Mouse (Mus musculus) MEL (cell line): ENCODE measurements around the gene Hist2h3c1. TPM values are rescaled to one million over a fixed set of nuclear protein-coding genes. Genes with fewer than 3 reads are reported as not detected.

Experiments used
- DNase-seq: peaks from one replicate; pipeline ENCODE4 v3.0.0; 2011; ENCODE audit warnings: low read depth, low spot score
- H3K27ac ChIP-seq: 2 replicates; pipeline ENCODE4 v1.5.1; 2012; ENCODE audit warnings: low read depth, mild to moderate bottlenecking, control low read depth, low read length, moderate library complexity; ENCODE audit not compliant: control insufficient read depth
- H3K27me3 ChIP-seq, 2 experiments: fragments of 150-350 bp in 1 of 2; sonication (generic) in 1 of 2; 2 replicates each; pipeline ENCODE4 v1.6.1; 2012; ENCODE audit warnings: low read length in 2 of 2, mild to moderate bottlenecking in 2 of 2, improper control_type of control experiment in 1 of 2, moderate library complexity in 1 of 2; ENCODE audit not compliant: insufficient read depth in 2 of 2, control insufficient read depth in 1 of 2
- H3K36me3 ChIP-seq, 2 experiments: 2 replicates each; pipeline ENCODE4 v1.6.1; 2012 to 2014; ENCODE audit warnings: low read length in 2 of 2, improper control_type of control experiment in 1 of 2, inconsistent platforms in 1 of 2, mild to moderate bottlenecking in 1 of 2; ENCODE audit not compliant: insufficient read depth in 2 of 2, control insufficient read depth in 1 of 2
- H3K4me1 ChIP-seq, 2 experiments: fragments of 150-350 bp in 1 of 2; sonication (generic) in 1 of 2; 2 replicates each; pipeline ENCODE4 v1.6.1; 2012; ENCODE audit warnings: low read length in 2 of 2, improper control_type of control experiment in 1 of 2, mild to moderate bottlenecking in 1 of 2; ENCODE audit not compliant: insufficient read depth in 2 of 2, control insufficient read depth in 1 of 2
- H3K4me3 ChIP-seq, 2 experiments: fragments of 150-350 bp in 1 of 2; sonication (generic) in 1 of 2; 2 replicates each; pipeline ENCODE4 v1.5.1; 2012; ENCODE audit warnings: low read depth in 2 of 2, low read length in 2 of 2, mild to moderate bottlenecking in 2 of 2, moderate library complexity in 2 of 2, control low read depth in 1 of 2, improper control_type of control experiment in 1 of 2; ENCODE audit not compliant: control insufficient read depth in 1 of 2, insufficient read depth in 1 of 2
- H3K79me2 ChIP-seq: 2 replicates; pipeline ENCODE4 v1.6.1; 2012; ENCODE audit warnings: mild to moderate bottlenecking, low read length, moderate library complexity; ENCODE audit not compliant: control insufficient read depth, poor library complexity, insufficient read depth
- H3K9ac ChIP-seq: 2 replicates; pipeline ENCODE4 v1.6.1; 2012; ENCODE audit warnings: low read depth, mild to moderate bottlenecking, control low read depth, low read length, moderate library complexity; ENCODE audit not compliant: control insufficient read depth, poor library complexity, severe bottlenecking
- H3K9me3 ChIP-seq: fragments of 150-350 bp; sonication (generic); replicated peaks from 2 replicates; pipeline ENCODE4 v1.6.1; 2012; ENCODE audit warnings: mild to moderate bottlenecking, low read length, improper control_type of control experiment, moderate library complexity; ENCODE audit not compliant: insufficient read depth
- CHD1 ChIP-seq: IDR thresholded peaks from 2 replicates; pipeline ENCODE4 v1.6.1; 2012; ENCODE audit warnings: low read depth, mild to moderate bottlenecking, inconsistent platforms, low read length, improper control_type of control experiment
- CHD2 ChIP-seq: IDR thresholded peaks from 2 replicates; pipeline ENCODE4 v1.6.1; 2011; ENCODE audit warnings: low read length, improper control_type of control experiment
- CTCF ChIP-seq, 3 experiments: IDR thresholded peaks in 2 of 3; conservative IDR thresholded peaks in 1 of 3; 2 replicates each; pipeline ENCODE4 v1.5.1; 2011 to 2012; ENCODE audit warnings: low read length in 3 of 3, low read depth in 2 of 3, mild to moderate bottlenecking in 2 of 3, improper control_type of control experiment in 1 of 3, inconsistent platforms in 1 of 3, mixed read lengths in 1 of 3, moderate library complexity in 1 of 3; ENCODE audit not compliant: control insufficient read depth in 1 of 3, insufficient read depth in 1 of 3, poor library complexity in 1 of 3, severe bottlenecking in 1 of 3
- E2F4 ChIP-seq: IDR thresholded peaks from 2 replicates; pipeline ENCODE4 v1.6.1; 2011; ENCODE audit warnings: low read depth, low read length, improper control_type of control experiment, borderline replicate concordance
- ELF1 ChIP-seq: IDR thresholded peaks from 2 replicates; pipeline ENCODE4 v1.6.1; 2014; ENCODE audit warnings: low read depth, mild to moderate bottlenecking, inconsistent platforms, low read length, improper control_type of control experiment, moderate library complexity
- EP300 ChIP-seq, 2 experiments: IDR thresholded peaks; 2 replicates each; pipeline ENCODE4 v1.6.1; 2011; ENCODE audit warnings: improper control_type of control experiment in 2 of 2, low read length in 2 of 2, low read depth in 1 of 2, mild to moderate bottlenecking in 1 of 2
- GATA1 ChIP-seq: IDR thresholded peaks from 2 replicates; pipeline ENCODE4 v1.6.1; 2011; ENCODE audit warnings: low read depth, low read length, improper control_type of control experiment
- HCFC1 ChIP-seq: IDR thresholded peaks from 2 replicates; pipeline ENCODE4 v1.6.1; 2012; ENCODE audit warnings: low read depth, mild to moderate bottlenecking, inconsistent platforms, low read length, improper control_type of control experiment, moderate library complexity
- JUND ChIP-seq: IDR thresholded peaks from 2 replicates; pipeline ENCODE4 v1.6.1; 2011; ENCODE audit warnings: low read depth, mild to moderate bottlenecking, improper control_type of control experiment, low read length
- KAT2A ChIP-seq: conservative IDR thresholded peaks from 2 replicates; pipeline ENCODE4 v1.6.1; 2012; ENCODE audit warnings: low read depth, low read length, improper control_type of control experiment, inconsistent platforms
- MAZ ChIP-seq: IDR thresholded peaks from 2 replicates; pipeline ENCODE4 v1.6.1; 2012; ENCODE audit warnings: low read depth, mild to moderate bottlenecking, inconsistent platforms, low read length, improper control_type of control experiment
- MEF2A ChIP-seq: IDR thresholded peaks from 2 replicates; pipeline ENCODE4 v1.6.1; 2014; ENCODE audit warnings: low read depth, mild to moderate bottlenecking, inconsistent platforms, low read length, improper control_type of control experiment; ENCODE audit not compliant: poor library complexity, insufficient replicate concordance, severe bottlenecking; ENCODE audit errors: extremely low read depth
- MXI1 ChIP-seq: IDR thresholded peaks from 2 replicates; pipeline ENCODE4 v1.6.1; 2011; ENCODE audit warnings: mild to moderate bottlenecking, low read depth, low read length, improper control_type of control experiment
- MYC ChIP-seq: IDR thresholded peaks from 2 replicates; pipeline ENCODE4 v1.6.1; 2011; ENCODE audit warnings: low read depth, mild to moderate bottlenecking, low read length, improper control_type of control experiment, moderate library complexity
- POLR2A ChIP-seq, 2 experiments: IDR thresholded peaks; 2 replicates each; pipeline ENCODE4 v1.6.1; 2011 to 2012; ENCODE audit warnings: low read length in 2 of 2, mild to moderate bottlenecking in 2 of 2, control low read depth in 1 of 2, improper control_type of control experiment in 1 of 2, low read depth in 1 of 2, moderate library complexity in 1 of 2; ENCODE audit not compliant: control insufficient read depth in 1 of 2, insufficient read depth in 1 of 2, poor library complexity in 1 of 2
- POLR2AphosphoS2 ChIP-seq: IDR thresholded peaks from 2 replicates; pipeline ENCODE4 v1.6.1; 2011; ENCODE audit warnings: low read length, improper control_type of control experiment
- POLR2AphosphoS5 ChIP-seq: IDR thresholded peaks from 2 replicates; pipeline ENCODE4 v1.6.1; 2012; ENCODE audit warnings: low read depth, borderline replicate concordance, mild to moderate bottlenecking, inconsistent platforms, low read length, moderate library complexity, mixed read lengths
- RAD21 ChIP-seq: IDR thresholded peaks from 2 replicates; pipeline ENCODE4 v1.6.1; 2011; ENCODE audit warnings: mild to moderate bottlenecking, low read depth, low read length, improper control_type of control experiment
- RCOR1 ChIP-seq: IDR thresholded peaks from 2 replicates; pipeline ENCODE4 v1.6.1; 2012; ENCODE audit warnings: low read depth, mild to moderate bottlenecking, inconsistent platforms, low read length, improper control_type of control experiment
- TBP ChIP-seq: IDR thresholded peaks from 2 replicates; pipeline ENCODE4 v1.8.0; 2011; ENCODE audit warnings: low read depth, low read length, improper control_type of control experiment
- UBTF ChIP-seq: IDR thresholded peaks from 2 replicates; pipeline ENCODE4 v1.6.1; 2012; ENCODE audit warnings: low read depth, mild to moderate bottlenecking, inconsistent platforms, low read length, improper control_type of control experiment, moderate library complexity, borderline replicate concordance; ENCODE audit not compliant: insufficient read depth
- USF1 ChIP-seq: IDR thresholded peaks from 2 replicates; pipeline ENCODE4 v1.6.1; 2014; ENCODE audit warnings: low read depth, mild to moderate bottlenecking, inconsistent platforms, low read length, improper control_type of control experiment, moderate library complexity
- USF2 ChIP-seq, 2 experiments: IDR thresholded peaks; 2 replicates each; pipeline ENCODE4 v1.6.1; 2011 to 2012; ENCODE audit warnings: improper control_type of control experiment in 2 of 2, low read length in 2 of 2, borderline replicate concordance in 1 of 2, inconsistent platforms in 1 of 2, low read depth in 1 of 2, mild to moderate bottlenecking in 1 of 2; ENCODE audit not compliant: insufficient read depth in 1 of 2
- ZMIZ1 ChIP-seq: IDR thresholded peaks from 2 replicates; pipeline ENCODE4 v1.6.1; 2012; ENCODE audit warnings: low read depth, mild to moderate bottlenecking, inconsistent platforms, low read length, improper control_type of control experiment, moderate library complexity
- ZNF384 ChIP-seq: IDR thresholded peaks from 2 replicates; pipeline ENCODE4 v1.6.1; 2012; ENCODE audit warnings: low read depth, mild to moderate bottlenecking, inconsistent platforms, low read length, improper control_type of control experiment
- polyA plus RNA-seq, 2 experiments: library from polyadenylated mRNA; stranded (reverse) in 1 of 2; unstranded in 1 of 2; fragments of >175 nt in 1 of 2; fragments of >200 nt in 1 of 2; gene quantifications; 2 replicates each; pipeline versions ENCODE4 v1.2.1 to v1.2.4; 2012; ENCODE audit warnings: low replicate concordance in 2 of 2, low read depth in 1 of 2; ENCODE audit not compliant: insufficient read length in 2 of 2, insufficient read depth in 1 of 2, missing spikeins in 1 of 2
- total RNA-seq: library from RNA; depleted of rRNA; stranded (reverse); fragments of 300-350 nt; gene quantifications from 2 replicates; pipeline ENCODE4 v1.2.3, GENCODE M21; 2012

Hist2h3c1 gene
- total and polyA plus RNA-seq, 3 experiments, result 1.5 TPM; not detected in 2

DNA sequence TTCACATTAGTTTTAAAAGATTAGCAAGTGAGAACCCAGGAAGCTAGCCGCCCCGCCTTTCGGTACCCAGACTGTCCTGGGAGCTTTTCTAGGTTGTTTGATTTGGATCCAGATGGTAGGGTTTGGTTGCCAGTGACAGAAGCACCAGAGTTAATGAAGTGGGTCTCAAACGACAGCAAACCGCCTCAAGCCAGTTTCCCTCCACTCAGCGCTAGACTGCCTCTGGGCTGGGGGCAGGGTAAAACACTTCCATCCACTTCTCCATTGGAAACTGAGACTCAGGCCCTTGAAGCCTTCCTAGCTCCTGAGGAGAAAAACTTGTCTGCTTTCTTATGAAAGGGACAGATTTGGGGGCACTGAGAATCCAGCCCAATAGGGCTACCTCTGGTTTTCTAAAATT is 46.2 kb downstream of the Hist2h3c1 start:
- TF ChIP-seq RAD21 (no peak), USF1 (no peak), UBTF (no peak), RCOR1 (no peak), POLR2AphosphoS2 (no peak), CHD2 (no peak), KAT2A (no peak), ZNF384 (no peak), E2F4 (no peak), GATA1 (no peak)
- Histone ChIP-seq H3K27ac (peak overlapping the region; percentile 72; the same call in 1 of the 2 replicates), H3K36me3 (peaks cover 0 to 14% of the 10 kb centered on the region in 2 experiments; a peak in 2 of 4 replicates), H3K9ac (peak overlapping the region; percentile 36), H3K4me3 (peak overlapping the region; percentile 51 to 53), H3K27me3 (no peaks in the 10 kb centered on the region), H3K4me1 (peaks cover 16 to 25% of the 10 kb centered on the region in 2 experiments), H3K9me3 (no peaks in the 10 kb centered on the region), H3K79me2 (no peaks in the 10 kb centered on the region)
- DNase-seq, result no peak

DNA sequence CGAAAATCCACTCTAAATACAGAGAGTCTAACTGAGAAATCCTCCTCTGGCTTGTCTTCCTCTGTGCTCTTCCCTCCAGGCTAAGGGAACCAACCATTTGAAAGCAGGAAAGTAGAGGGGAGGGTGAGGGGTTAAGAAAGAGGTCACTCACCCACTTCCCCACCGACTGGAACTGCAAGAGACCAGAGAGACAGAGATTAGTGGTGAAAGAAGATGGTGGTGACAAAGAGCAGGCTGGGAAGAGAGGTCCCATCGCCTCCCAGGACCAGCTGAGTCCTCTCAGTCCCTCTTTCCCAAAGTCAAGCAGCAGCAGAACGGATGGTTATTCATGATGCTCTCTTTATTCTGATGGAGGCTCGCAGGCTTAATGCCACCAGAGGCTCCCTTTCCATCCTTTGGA is 46.9 kb downstream of the Hist2h3c1 start:
- H3K79me2 ChIP-seq, result no peaks in the 10 kb centered on the region
- peak overlapping the region; percentile 51 to 53 for H3K4me3 ChIP-seq
- H3K36me3 ChIP-seq, result peaks cover 0 to 14% of the 10 kb centered on the region in 2 experiments; a peak in 2 of 4 replicates
- H3K9ac ChIP-seq, result peak overlapping the region; percentile 36
- no peaks in the 10 kb centered on the region for H3K9me3 ChIP-seq
- DNase-seq, result no peak
- peak overlapping the region; percentile 72 for H3K27ac ChIP-seq
- TF ChIP-seq CTCF (IDR thresholded peaks at IDR 0.05 in 2 of 3, conservative IDR thresholded peaks at IDR 0.05 in 1 of 3; ENCODE audit: control insufficient read depth in 1 of 3, insufficient read depth in 1 of 3, low read depth in 2 of 3, low read length in 3 of 3, poor library complexity in 1 of 3, severe bottlenecking in 1 of 3) (no peak), CHD1 (peak; percentile 67), UBTF (no peak), MYC (no peak), MAZ (0 out of 2 replicates have a peak, but pooled peaks have one; percentile 11), POLR2AphosphoS5 (no peak)
- H3K4me1 ChIP-seq, result peaks cover 16 to 25% of the 10 kb centered on the region in 2 experiments
- no peaks in the 10 kb centered on the region for H3K27me3 ChIP-seq

DNA sequence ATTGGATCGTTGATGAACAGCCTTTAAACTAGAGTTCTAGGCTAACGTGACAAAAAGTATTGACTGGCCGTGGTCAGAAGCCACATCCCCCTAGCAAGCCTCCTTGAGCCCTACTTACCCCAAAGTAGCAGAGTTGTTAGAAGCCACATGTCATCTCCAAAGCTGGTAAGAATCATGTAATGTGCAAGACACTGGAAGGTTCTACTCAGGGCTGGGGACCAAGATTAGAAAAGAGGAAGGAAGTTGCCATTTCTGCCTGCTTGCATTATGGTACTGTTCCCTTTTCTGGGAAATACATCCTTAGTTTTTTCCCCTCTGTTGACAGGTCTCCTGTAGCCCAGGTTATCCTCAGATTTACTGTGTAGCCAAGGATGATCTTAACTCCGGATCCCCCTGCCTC is 47.3 kb downstream of the Hist2h3c1 start, which contains the start of gene Fcgr1:
Fcgr1 (minus strand) TSS at position 183 of the 400 bp plus-strand sequence.
- Histone ChIP-seq H3K36me3 (peaks cover 0 to 14% of the 10 kb centered on the region in 2 experiments; a peak in 2 of 4 replicates), H3K79me2 (no peaks in the 10 kb centered on the region), H3K4me1 (peaks cover 16 to 25% of the 10 kb centered on the region in 2 experiments), H3K27ac (peak within 1 kb of the TSS; percentile 72), H3K27me3 (no peaks in the 10 kb centered on the region), H3K9me3 (no peaks in the 10 kb centered on the region), H3K9ac (peak within 1 kb of the TSS; percentile 36), H3K4me3 (peak within 1 kb of the TSS; percentile 51 to 53)
- DNase-seq, result peak; percentile 96
- TF ChIP-seq MEF2A (no peak), GATA1 (peak; percentile 92), TBP (peak; percentile 70; the same call in 1 of the 2 replicates), EP300 (IDR thresholded peaks at IDR 0.05; ENCODE audit: low read depth in 1 of 2, low read length in 2 of 2) (peak; percentile 92 to 99), HCFC1 (peak; percentile 44; the same call in 1 of the 2 replicates), POLR2A (IDR thresholded peaks at IDR 0.05; ENCODE audit: control insufficient read depth in 1 of 2, insufficient read depth in 1 of 2, low read depth in 1 of 2, low read length in 2 of 2, poor library complexity in 1 of 2) (peak in 1 of 2 experiments; percentile 60; a peak in 2 of 4 replicates), ZNF384 (peak; percentile 36; the same call in 1 of the 2 replicates), ELF1 (peak; percentile 46), ZMIZ1 (peak; percentile 0; the same call in 1 of the 2 replicates), JUND (peak; percentile 74), POLR2AphosphoS2 (peak; percentile 61; the same call in 1 of the 2 replicates), E2F4 (no peak), MXI1 (peak; percentile 90), USF2 (IDR thresholded peaks at IDR 0.05; ENCODE audit: borderline replicate concordance in 1 of 2, insufficient read depth in 1 of 2, low read depth in 1 of 2, low read length in 2 of 2) (no peak), CHD2 (0 out of 2 replicates have a peak, but pooled peaks have one; percentile 21)
